Mouse (Mus musculus) neural tube, embryonic 13.5 days (tissue): ENCODE data around the gene Zbtb20. TPM values are rescaled to one million over a fixed set of nuclear protein-coding genes. Genes with fewer than 3 reads are reported as not detected.

Experiments used
- ATAC-seq: fragments of 200-750 bp; cut with Nextera tagmentation; 2 replicates; pipeline ENCODE4 v1.8.0; 2017; ENCODE audit warnings: low read depth, mild to moderate bottlenecking, moderate TSS enrichment, moderate library complexity
- H3K27ac ChIP-seq: fragments of 300-500 bp; sonication (generic); replicated peaks from 2 replicates; pipeline ENCODE4 v1.5.1; 2015; ENCODE audit warnings: moderate library complexity, mild to moderate bottlenecking, inconsistent platforms
- H3K27me3 ChIP-seq: fragments of 300-500 bp; sonication (generic); 2 replicates; pipeline ENCODE4 v1.6.1; 2015; ENCODE audit warnings: mild to moderate bottlenecking, inconsistent platforms
- H3K36me3 ChIP-seq: fragments of 300-500 bp; sonication (generic); 2 replicates; pipeline ENCODE4 v1.6.1; 2015; ENCODE audit warnings: mild to moderate bottlenecking, inconsistent platforms
- H3K4me1 ChIP-seq: fragments of 300-500 bp; sonication (generic); replicated peaks from 2 replicates; pipeline ENCODE4 v1.6.1; 2015; ENCODE audit warnings: inconsistent platforms
- H3K4me2 ChIP-seq: fragments of 300-500 bp; sonication (generic); 2 replicates; pipeline ENCODE4 v1.6.1; 2015; ENCODE audit warnings: inconsistent platforms, mild to moderate bottlenecking, moderate library complexity
- H3K4me3 ChIP-seq: fragments of 300-500 bp; sonication (generic); 2 replicates; pipeline ENCODE4 v1.5.1; 2015; ENCODE audit warnings: mild to moderate bottlenecking, inconsistent platforms
- H3K9ac ChIP-seq: fragments of 300-500 bp; sonication (generic); 2 replicates; pipeline ENCODE4 v1.6.1; 2015; ENCODE audit warnings: moderate library complexity, mild to moderate bottlenecking, inconsistent platforms
- H3K9me3 ChIP-seq: fragments of 300-500 bp; sonication (generic); 2 replicates; pipeline ENCODE4 v1.6.1; 2016; ENCODE audit warnings: inconsistent platforms
- WGBS: fragments of 180-500 bp; shearing (Covaris S2); methylation state at CpG from one replicate; pipeline ENCODE4 v1.1.7; 2015; 5-methylcytosine and 5-hydroxymethylcytosine counted together
- polyA plus RNA-seq: library from polyadenylated mRNA; unstranded; fragments of >200 nt; fragmentation: Nextera tagmentation; extraction: Ambion mirVana; gene quantifications from 2 replicates; pipeline ENCODE4 v1.2.1, GENCODE M21; 2015

Zbtb20 gene
- polyA plus RNA-seq, 1 experiment from 2014 or later: 71.4 TPM

DNA sequence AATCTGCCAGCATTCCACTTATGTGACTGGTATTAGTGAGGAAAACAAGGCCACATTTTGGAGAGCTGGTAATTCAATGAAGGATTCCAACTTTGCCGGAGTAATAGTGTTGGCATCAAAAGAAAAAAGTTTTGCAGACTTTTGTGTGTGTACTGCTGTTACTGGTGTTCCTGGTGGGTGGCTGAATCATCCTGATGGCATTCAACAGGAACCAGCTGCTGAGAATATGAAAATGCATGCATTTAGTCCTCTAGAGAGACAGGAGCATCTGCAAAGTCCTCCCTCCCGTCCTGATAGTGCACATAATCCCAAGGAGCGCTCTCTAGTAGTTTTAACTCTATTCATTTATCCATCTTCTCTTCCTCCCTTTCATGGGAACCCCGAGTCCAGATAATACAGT lies 639.9 kb downstream of the Zbtb20 start:
- H3K4me2 ChIP-seq: no peak overlapping the region
- WGBS: 68% methylated on average over 4 of the region's 4 CpGs
- no peaks in the 10 kb centered on the region for H3K9me3 ChIP-seq
- no peaks in the 10 kb centered on the region for H3K36me3 ChIP-seq
- 0 out of 2 replicates have a peak overlapping the region, but pooled peaks have one; percentile 18 for H3K27ac ChIP-seq
- H3K27me3 ChIP-seq: no peaks in the 10 kb centered on the region
- H3K4me1 ChIP-seq: peaks cover 32% of the 10 kb centered on the region
- no peak overlapping the region for H3K9ac ChIP-seq
- no peak overlapping the region for H3K4me3 ChIP-seq
- ATAC-seq: no peak

GRCm38 (mm10) chr16:43520274-43520673 lies 644.6 kb downstream of the Zbtb20 start:
- no peaks in the 10 kb centered on the region for H3K27me3 ChIP-seq
- H3K9ac ChIP-seq: no peak overlapping the region
- no peaks in the 10 kb centered on the region for H3K9me3 ChIP-seq
- 88% methylated on average over 2 of the region's 2 CpGs for WGBS
- H3K4me3 ChIP-seq: no peak overlapping the region
- H3K27ac ChIP-seq: no peak overlapping the region
- peaks cover 11% of the 10 kb centered on the region for H3K4me1 ChIP-seq
- no peak for ATAC-seq
- H3K36me3 ChIP-seq: no peaks in the 10 kb centered on the region
- no peak overlapping the region for H3K4me2 ChIP-seq

GRCm38 (mm10) chr16:43522482-43522881 lies 646.8 kb downstream of the Zbtb20 start:
- Histone ChIP-seq H3K4me1 (peaks cover 11% of the 10 kb centered on the region; the same call in 1 of the 2 replicates), H3K27me3 (no peaks in the 10 kb centered on the region), H3K4me3 (no peak overlapping the region), H3K4me2 (no peak overlapping the region), H3K9ac (no peak overlapping the region), H3K36me3 (no peaks in the 10 kb centered on the region), H3K9me3 (no peaks in the 10 kb centered on the region), H3K27ac (no peak overlapping the region)
- ATAC-seq: no peak
- WGBS: 95% methylated on average over 4 of the region's 4 CpGs

DNA sequence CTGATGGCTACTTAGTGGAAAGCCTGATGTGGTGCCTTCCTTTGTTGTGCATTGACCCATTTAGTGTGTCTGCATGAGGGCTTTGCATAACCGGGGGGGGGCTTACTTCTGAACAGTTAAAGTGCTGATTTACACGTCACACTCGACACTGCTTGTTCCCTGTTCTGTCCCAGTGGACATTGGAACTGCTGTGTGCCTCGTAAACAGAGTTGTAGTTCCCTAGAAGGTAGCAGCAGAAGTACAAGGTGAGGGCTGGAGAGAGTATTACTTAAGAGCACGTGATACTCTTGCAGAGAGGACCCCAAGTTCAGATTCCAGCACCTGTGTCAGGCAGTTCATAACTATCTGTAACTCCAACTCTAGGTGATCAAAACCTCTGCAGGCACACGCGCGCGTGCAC lies 648.5 kb downstream of the Zbtb20 start:
- H3K9ac ChIP-seq: no peak overlapping the region
- H3K36me3 ChIP-seq: no peaks in the 10 kb centered on the region
- H3K4me1 ChIP-seq: peaks cover 14% of the 10 kb centered on the region
- H3K9me3 ChIP-seq: no peaks in the 10 kb centered on the region
- H3K4me3 ChIP-seq: no peak overlapping the region
- ATAC-seq: no peak
- H3K27ac ChIP-seq: no peak overlapping the region
- no peak overlapping the region for H3K4me2 ChIP-seq
- H3K27me3 ChIP-seq: no peaks in the 10 kb centered on the region
- WGBS: 74% methylated on average over 9 of the region's 9 CpGs

DNA sequence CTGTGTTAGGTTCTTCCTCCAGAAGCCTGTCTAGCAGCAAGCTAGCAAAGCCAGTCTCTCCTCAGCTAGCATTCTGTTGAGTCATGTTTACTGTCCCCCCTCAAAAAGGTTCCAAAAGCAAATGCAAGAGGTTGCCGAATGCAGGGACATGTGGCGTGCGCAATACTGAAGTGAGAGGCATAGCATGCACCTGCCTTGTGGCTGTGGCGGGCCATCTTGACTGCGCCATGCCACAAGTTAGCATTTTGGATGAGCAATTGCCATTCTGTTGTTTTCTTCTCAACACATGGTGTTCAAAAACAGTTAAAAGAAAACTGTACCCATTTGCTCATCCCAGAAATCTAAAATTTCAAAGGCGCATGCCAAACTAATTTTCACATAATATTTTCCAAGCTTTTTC lies 649.9 kb downstream of the Zbtb20 start:
- Histone ChIP-seq H3K36me3 (no peaks in the 10 kb centered on the region), H3K27ac (peak overlapping the region; percentile 56), H3K27me3 (no peaks in the 10 kb centered on the region), H3K9me3 (no peaks in the 10 kb centered on the region), H3K9ac (no peak overlapping the region), H3K4me3 (no peak overlapping the region), H3K4me2 (no peak overlapping the region), H3K4me1 (peaks cover 19% of the 10 kb centered on the region)
- WGBS: 91% methylated on average over 6 of the region's 6 CpGs
- no peak for ATAC-seq

DNA sequence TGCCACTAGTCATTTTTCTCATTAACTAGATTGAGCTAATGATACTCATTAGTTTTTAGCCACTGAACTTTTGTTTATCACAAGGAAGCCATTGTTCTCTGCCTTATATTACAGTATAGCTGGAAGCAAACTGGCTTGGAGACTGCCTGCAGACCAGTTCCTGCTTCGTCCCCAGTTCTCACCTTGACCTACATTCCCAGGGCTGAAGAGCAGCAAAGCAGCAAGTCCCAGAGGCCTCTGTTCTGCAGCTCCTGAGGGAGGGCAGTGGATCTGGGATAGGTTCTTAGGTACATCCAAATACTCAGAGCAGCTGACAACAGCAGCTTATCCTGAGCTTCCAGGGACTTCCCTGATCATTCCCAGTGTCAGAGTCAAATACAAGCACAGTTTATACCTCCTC lies 652.6 kb downstream of the Zbtb20 start:
- no peak for ATAC-seq
- H3K27me3 ChIP-seq: no peaks in the 10 kb centered on the region
- peaks cover 35% of the 10 kb centered on the region for H3K4me1 ChIP-seq
- H3K9ac ChIP-seq: no peak overlapping the region
- no peaks in the 10 kb centered on the region for H3K9me3 ChIP-seq
- no peaks in the 10 kb centered on the region for H3K36me3 ChIP-seq
- 70% methylated on average over 1 of the region's 1 CpGs for WGBS
- H3K4me3 ChIP-seq: no peak overlapping the region
- H3K4me2 ChIP-seq: no peak overlapping the region
- H3K27ac ChIP-seq: no peak overlapping the region

- peaks cover 29% of the 10 kb centered on the region for H3K4me1 ChIP-seq
- 40% methylated on average over 6 of the region's 6 CpGs for WGBS
- H3K4me2 ChIP-seq: no peak overlapping the region
- no peak overlapping the region; the same call in 1 of the 2 replicates for H3K27ac ChIP-seq
- H3K27me3 ChIP-seq: no peaks in the 10 kb centered on the region
- peak; percentile 84 for ATAC-seq
- H3K9me3 ChIP-seq: no peaks in the 10 kb centered on the region
- H3K9ac ChIP-seq: no peak overlapping the region
- H3K4me3 ChIP-seq: no peak overlapping the region
- H3K36me3 ChIP-seq: no peaks in the 10 kb centered on the region
Observed at GRCm38 (mm10) chr16:43531328-43531727, 655.6 kb downstream of the Zbtb20 start.

DNA sequence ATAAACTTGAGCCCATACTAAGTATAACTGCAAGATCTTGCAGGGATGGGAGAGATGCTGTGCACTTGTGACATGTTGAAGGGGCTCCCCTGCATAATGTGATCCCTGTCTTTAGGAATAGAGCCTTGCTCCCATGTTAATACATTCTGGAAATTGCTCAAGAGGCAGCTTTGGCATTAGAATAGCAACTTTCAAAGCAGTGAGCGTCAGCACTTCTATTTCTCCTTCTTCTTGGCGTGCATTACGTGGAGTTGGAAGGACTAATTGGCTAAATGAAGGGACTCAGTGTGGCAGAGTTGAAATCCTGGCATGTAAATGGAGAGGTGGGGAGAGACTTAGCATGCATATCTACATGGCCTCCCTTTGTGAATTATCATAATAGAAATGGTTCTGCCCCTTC lies 658.4 kb downstream of the Zbtb20 start:
- WGBS: 81% methylated on average over 3 of the region's 3 CpGs
- no peaks in the 10 kb centered on the region for H3K9me3 ChIP-seq
- no peak overlapping the region for H3K27ac ChIP-seq
- no peak overlapping the region for H3K4me3 ChIP-seq
- no peak for ATAC-seq
- no peak overlapping the region for H3K4me2 ChIP-seq
- H3K4me1 ChIP-seq: peaks cover 40% of the 10 kb centered on the region
- H3K9ac ChIP-seq: no peak overlapping the region
- H3K36me3 ChIP-seq: no peaks in the 10 kb centered on the region
- H3K27me3 ChIP-seq: no peaks in the 10 kb centered on the region

DNA sequence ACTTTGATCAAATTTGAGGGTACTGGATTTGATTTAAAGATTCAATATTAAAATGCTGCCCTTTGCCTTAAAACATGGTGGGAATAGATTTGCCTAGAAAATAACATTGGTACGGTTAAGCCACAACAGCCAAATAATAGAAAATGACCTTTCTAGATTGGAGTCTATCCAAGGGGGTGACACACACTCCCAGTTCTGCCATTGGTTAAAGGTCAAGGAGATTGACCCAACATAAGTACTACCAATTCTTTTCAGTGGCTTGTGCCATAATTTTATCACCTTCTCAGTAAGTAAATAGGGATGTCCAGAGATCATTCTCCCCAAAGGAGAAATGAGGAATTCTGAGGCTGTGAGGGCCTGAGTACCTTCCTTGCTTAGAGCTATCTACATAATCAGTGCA lies 660.2 kb downstream of the Zbtb20 start:
- Histone ChIP-seq H3K4me1 (peaks cover 32% of the 10 kb centered on the region), H3K36me3 (no peaks in the 10 kb centered on the region), H3K9ac (no peak overlapping the region), H3K4me2 (no peak overlapping the region), H3K27ac (no peak overlapping the region), H3K27me3 (no peaks in the 10 kb centered on the region), H3K9me3 (no peaks in the 10 kb centered on the region), H3K4me3 (no peak overlapping the region)
- ATAC-seq: no peak
- 83% methylated on average over 1 of the region's 1 CpGs for WGBS

- Histone ChIP-seq H3K4me2 (no peak overlapping the region), H3K9ac (no peak overlapping the region), H3K9me3 (no peaks in the 10 kb centered on the region), H3K4me3 (no peak overlapping the region), H3K27me3 (no peaks in the 10 kb centered on the region), H3K4me1 (peaks cover 21% of the 10 kb centered on the region), H3K27ac (no peak overlapping the region; the same call in 1 of the 2 replicates), H3K36me3 (no peaks in the 10 kb centered on the region)
- 39% methylated on average over 7 of the region's 7 CpGs for WGBS
- no peak for ATAC-seq
Observed at GRCm38 (mm10) chr16:43537163-43537562, 661.5 kb downstream of the Zbtb20 start.

GRCm38 (mm10) chr16:43539659-43540096 lies 664.0 kb downstream of the Zbtb20 start:
- Histone ChIP-seq H3K36me3 (no peaks in the 10 kb centered on the region), H3K9ac (no peak overlapping the region; the same call in 1 of the 2 replicates), H3K27ac (peak overlapping the region; percentile 30; the same call in 1 of the 2 replicates), H3K9me3 (no peaks in the 10 kb centered on the region), H3K4me3 (no peak overlapping the region), H3K4me1 (peaks cover 14% of the 10 kb centered on the region), H3K27me3 (no peaks in the 10 kb centered on the region), H3K4me2 (no peak overlapping the region)
- 81% methylated on average over 12 of the region's 12 CpGs for WGBS
- ATAC-seq: no peak

GRCm38 (mm10) chr16:43540108-43540507 lies 664.4 kb downstream of the Zbtb20 start:
- 0 out of 2 replicates have a peak, but pooled peaks cover 3% of the 10 kb centered on the region for H3K36me3 ChIP-seq
- no peak overlapping the region for H3K4me3 ChIP-seq
- H3K27me3 ChIP-seq: no peaks in the 10 kb centered on the region
- H3K27ac ChIP-seq: no peak overlapping the region
- peaks cover 14% of the 10 kb centered on the region for H3K4me1 ChIP-seq
- H3K9me3 ChIP-seq: no peaks in the 10 kb centered on the region
- H3K9ac ChIP-seq: no peak overlapping the region
- WGBS: 25% methylated on average over 3 of the region's 3 CpGs
- no peak for ATAC-seq
- H3K4me2 ChIP-seq: no peak overlapping the region

- WGBS: 93% methylated on average over 10 of the region's 10 CpGs
- Histone ChIP-seq H3K9me3 (no peaks in the 10 kb centered on the region), H3K27me3 (no peaks in the 10 kb centered on the region), H3K4me1 (peaks cover 17% of the 10 kb centered on the region), H3K36me3 (0 out of 2 replicates have a peak, but pooled peaks cover 3% of the 10 kb centered on the region), H3K9ac (no peak overlapping the region), H3K4me2 (no peak overlapping the region), H3K27ac (no peak overlapping the region), H3K4me3 (no peak overlapping the region)
- no peak for ATAC-seq
Observed at GRCm38 (mm10) chr16:43540546-43541167, 665.0 kb downstream of the Zbtb20 start.
